Comparison of ENCODE assay signal across 19 mouse cellular contexts in the genomic region with DNA sequence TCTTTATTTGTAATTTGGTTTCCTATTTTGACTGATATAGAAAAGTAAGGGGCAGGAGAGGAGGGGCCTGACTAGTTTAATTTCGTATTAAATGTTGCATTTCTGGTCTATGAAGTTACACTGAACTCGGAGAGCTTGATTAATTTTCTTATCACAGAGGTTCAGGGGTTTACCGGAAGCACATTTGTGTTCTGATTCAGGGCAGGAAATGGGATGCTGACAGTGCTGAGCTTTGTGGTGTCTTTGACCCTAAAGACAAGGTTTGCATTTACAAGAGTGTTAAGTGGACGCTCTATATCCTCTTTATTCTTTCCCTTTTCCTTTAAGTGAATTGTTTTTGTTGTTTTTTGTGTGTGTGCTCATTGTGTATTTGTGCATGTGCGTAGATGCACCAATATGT. TPM values are rescaled to one million over a fixed set of nuclear protein-coding genes. Genes with fewer than 3 reads are reported as not detected.
DNase-seq lines count a peak whose midpoint lies in the region; ATAC-seq and TF ChIP-seq lines count a peak whose summit lies in the region.
"Had no signal": no experiment of that assay in that cellular context is flagged by ENCODE, and none has a peak within 500 bp of the region (broad histone marks: within the 10 kb centered on the region; RNA-seq: fewer than 3 reads in every experiment).

No protein-coding gene starts in this region.

- peak overlapping the region; percentile 13; the same call in 1 of the 2 replicates for H3K27ac ChIP-seq in bone marrow macrophage, adult 2 months (ENCODE audit: insufficient read depth, low read depth, low read length)
- H3K27ac ChIP-seq in macrophage, result peak overlapping the region; percentile 98
- H3K27ac ChIP-seq: embryonic facial prominence, embryonic 12.5 days; forebrain, embryonic 15.5 days; heart, embryonic 13.5 days; hindbrain, embryonic 15.5 days had no signal

- no peak overlapping the region for H3K4me3 ChIP-seq in bone marrow macrophage, adult 2 months (ENCODE audit: insufficient read depth, low read length)
- H3K4me3 ChIP-seq in macrophage (ENCODE audit: inconsistent target), result no peak overlapping the region
- H3K4me3 ChIP-seq: embryonic facial prominence, embryonic 12.5 days; forebrain, embryonic 15.5 days; heart, embryonic 13.5 days; hindbrain, embryonic 15.5 days had no signal

- no peak for TF ChIP-seq CTCF in bone marrow macrophage, adult 2 months (IDR thresholded peaks at IDR 0.05; ENCODE audit: low read depth, low read length)

- DNase-seq in CD4-positive helper T cell, adult 2 months (ENCODE audit: low read depth, low spot score), result peak; percentile 40
- no peak for DNase-seq in ovary, postnatal 10 days (ENCODE audit: low spot score)
- DNase-seq: adrenal gland, postnatal 14 days; B cell, adult 2 months; cerebellum, adult 11 months; cerebellum, adult 8-10 months; cerebellum, postnatal 14 days; gastrocnemius, postnatal 10 days; heart, postnatal 36 days; kidney, adult 11 months had no signal

- TF ChIP-seq POLR2A in bone marrow macrophage, adult 2 months (IDR thresholded peaks at IDR 0.05; ENCODE audit: borderline replicate concordance, low read depth, low read length), result no peak

- H3K4me1 ChIP-seq in bone marrow macrophage, adult 2 months (ENCODE audit: control insufficient read depth, insufficient read depth, low read length), result peaks cover 55% of the 10 kb centered on the region
- H3K4me1 ChIP-seq: embryonic facial prominence, embryonic 12.5 days had no signal

- H3K79me2 ChIP-seq in macrophage (ENCODE audit: inconsistent target), result peaks cover 88% of the 10 kb centered on the region

- ATAC-seq in CD4-positive, CD25-positive, alpha-beta regulatory T cell, adult 4 months, result peak; percentile 73
- no peak for ATAC-seq in megakaryocyte progenitor cell, adult 5-6 weeks (replicated peaks; ENCODE audit: poor library complexity)
- ATAC-seq in cerebellum, adult (ENCODE audit: insufficient number of reproducible peaks, low FRiP score, low TSS enrichment), result no peak
- ATAC-seq: forebrain, embryonic 15.5 days had no signal

- peaks cover 9% of the 10 kb centered on the region; the same call in 1 of the 2 replicates for H3K36me3 ChIP-seq in macrophage (ENCODE audit: inconsistent target)
- H3K36me3 ChIP-seq: embryonic facial prominence, embryonic 12.5 days; forebrain, embryonic 15.5 days; hindbrain, embryonic 15.5 days had no signal

- 26% methylated on average over 4 of the region's 5 CpGs for WGBS in macrophage (ENCODE audit: missing documents)

RNA-seq across cellular contexts. Expression of gene Wdfy2, which starts 25.1 kb away (rescaled TPM):
- polyA plus RNA-seq in CD4-positive, CD25-positive, alpha-beta regulatory T cell, adult 4 months (2017; shearing (Covaris generic)), result 1 to 10 TPM; 4.5 to 6.2 TPM
- polyA plus RNA-seq in bone marrow macrophage, adult 2 months (2012; ENCODE audit: insufficient read depth, insufficient read length, missing spikeins), result 80.6 and 83.5 TPM in 2 replicates
- total RNA-seq in macrophage (2018; cell fraction: chromatin; rRNA removed), result 100 to 1,000 TPM; 188 to 417 (median 275) TPM
- total RNA-seq in macrophage (2018; cell fraction: cytosol; rRNA removed), result 100 to 1,000 TPM in 14 of 26 experiments, 10 to 100 TPM in 12; 81.4 to 123 (median 102) TPM
- total RNA-seq in macrophage (2018; cell fraction: nucleus; rRNA removed), result 100 to 1,000 TPM; 184 to 344 (median 215) TPM
- polyA plus RNA-seq in macrophage (2018), result 45.8 to 65.5 TPM (median 65.1 TPM) in 3 replicates
- total RNA-seq in megakaryocyte progenitor cell, adult 5-6 weeks (2015), result 18.2 and 19.6 TPM in 2 replicates
- 22.1 and 24.2 TPM in 2 replicates for total RNA-seq in megakaryocyte progenitor cell, adult 5-6 weeks (2017)
